Mouse (Mus musculus): Measurements from ENCODE around the gene Fkbp6. TPM values are rescaled to one million over a fixed set of nuclear protein-coding genes. Genes with fewer than 3 reads are reported as not detected.
A peak's percentile ranks its signal among the peaks of the same experiment; 100 is the strongest.

Fkbp6 gene
- polyA plus RNA-seq, 1 experiment from 2014 or later: not detected

DNA sequence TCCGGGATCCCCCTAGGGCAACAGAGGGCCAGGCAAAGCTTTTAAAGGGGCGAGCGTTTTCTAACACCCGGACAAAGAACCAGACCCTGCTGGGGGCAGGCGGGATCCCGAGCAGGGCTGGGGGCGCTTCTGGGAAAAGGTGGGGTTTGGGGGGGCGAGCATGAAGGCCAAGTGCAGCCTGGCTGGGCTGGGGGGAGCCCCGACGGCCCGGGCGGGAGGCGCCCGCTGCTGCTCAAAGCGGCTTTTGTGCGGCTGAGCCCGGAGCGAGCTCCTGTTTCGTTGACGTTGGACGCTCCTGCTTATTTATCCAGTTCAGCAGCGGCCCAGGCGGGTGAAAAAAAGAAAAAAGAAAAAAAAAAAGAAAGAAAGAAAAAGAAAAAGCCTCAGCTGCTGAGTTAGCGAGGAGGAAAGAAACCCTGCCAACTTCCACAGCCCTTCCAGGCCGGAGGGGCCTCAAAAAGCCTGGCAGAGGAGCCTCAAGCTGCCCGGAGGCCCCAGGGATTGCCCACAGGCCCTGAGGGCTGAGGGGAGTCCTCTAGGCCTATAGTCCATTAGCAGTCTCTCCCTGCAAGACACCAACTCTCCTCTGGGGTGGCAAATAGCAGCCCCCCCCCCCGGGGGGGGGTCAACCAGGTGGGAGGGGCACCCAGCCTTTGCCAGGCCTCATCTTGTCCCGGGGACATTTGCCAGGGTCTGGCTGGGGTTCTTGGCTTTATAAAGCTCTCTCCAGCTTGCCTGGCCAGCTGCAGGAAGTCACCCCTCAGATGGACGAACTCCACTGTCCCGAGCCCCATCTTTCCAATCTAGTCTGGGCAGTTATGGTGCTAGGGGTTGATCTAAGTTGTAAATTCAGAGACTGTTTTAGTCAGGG, 91.3 kb downstream of the Fkbp6 start:
- TF ChIP-seq CTCF (IDR thresholded peaks at IDR 0.05; ENCODE audit: low read depth): no peak
- H3K9ac ChIP-seq (ENCODE audit: low read depth, low read length): peak overlapping the region; percentile 61
- 25% methylated on average over 29 of the region's 30 CpGs for WGBS
- no peaks in the 10 kb centered on the region for H3K9me3 ChIP-seq (replicated peaks; ENCODE audit: low read length)
- peak overlapping the region; percentile 55 for H3K4me2 ChIP-seq (ENCODE audit: low read length)
- no peaks in the 10 kb centered on the region for H3K36me3 ChIP-seq (ENCODE audit: insufficient read depth, low read length)
- H3K4me1 ChIP-seq (replicated peaks; ENCODE audit: insufficient read depth, low read length): peaks cover under 1% of the 10 kb centered on the region; the same call in 1 of the 2 replicates
- peak overlapping the region; percentile 57; the same call in 1 of the 2 replicates for H3K27ac ChIP-seq
- no peak for ATAC-seq (replicated peaks; ENCODE audit: low FRiP score, low read depth)
- DNase-seq (ENCODE audit: low spot score): peak; percentile 36
- H3K27me3 ChIP-seq (ENCODE audit: insufficient read depth, low read length): no peaks in the 10 kb centered on the region
- H3K4me3 ChIP-seq (replicated peaks; ENCODE audit: low read depth, low read length): peak overlapping the region; percentile 26

DNA sequence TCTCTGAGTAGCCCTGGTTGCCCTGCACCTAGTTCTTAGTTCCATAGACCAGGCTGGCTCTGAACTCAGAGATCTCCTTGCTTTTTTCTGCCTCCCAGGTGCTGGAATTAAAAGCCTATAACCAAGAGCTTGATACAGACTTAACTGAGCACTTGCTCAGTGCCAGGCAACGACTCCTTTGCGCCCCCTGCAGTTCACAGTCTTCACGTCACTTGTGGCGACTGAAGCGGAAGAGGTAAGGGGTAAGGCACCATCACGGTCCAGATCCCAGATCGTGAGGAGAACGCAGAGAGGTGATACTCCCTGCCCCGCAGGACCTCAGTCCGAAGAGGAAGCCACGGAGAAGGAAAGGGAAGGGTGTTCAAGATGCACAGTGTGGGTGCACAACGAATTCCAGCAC, 92.3 kb downstream of the Fkbp6 start:
- ATAC-seq (replicated peaks; ENCODE audit: low FRiP score, low read depth) (no peak), DNase-seq (ENCODE audit: low spot score) (no peak)
- no peak overlapping the region for H3K4me3 ChIP-seq (replicated peaks; ENCODE audit: low read depth, low read length)
- H3K27me3 ChIP-seq (ENCODE audit: insufficient read depth, low read length): no peaks in the 10 kb centered on the region
- H3K9me3 ChIP-seq (replicated peaks; ENCODE audit: low read length): no peaks in the 10 kb centered on the region
- H3K36me3 ChIP-seq (ENCODE audit: insufficient read depth, low read length): no peaks in the 10 kb centered on the region
- no peaks in the 10 kb centered on the region for H3K4me1 ChIP-seq (replicated peaks; ENCODE audit: insufficient read depth, low read length)
- H3K4me2 ChIP-seq (ENCODE audit: low read length): no peak overlapping the region
- no peak overlapping the region for H3K27ac ChIP-seq
- TF ChIP-seq CTCF (IDR thresholded peaks at IDR 0.05; ENCODE audit: low read depth): peak; percentile 20; the same call in 1 of the 2 replicates
- H3K9ac ChIP-seq (ENCODE audit: low read depth, low read length): no peak overlapping the region
- WGBS: 86% methylated on average over 12 of the region's 12 CpGs

DNA sequence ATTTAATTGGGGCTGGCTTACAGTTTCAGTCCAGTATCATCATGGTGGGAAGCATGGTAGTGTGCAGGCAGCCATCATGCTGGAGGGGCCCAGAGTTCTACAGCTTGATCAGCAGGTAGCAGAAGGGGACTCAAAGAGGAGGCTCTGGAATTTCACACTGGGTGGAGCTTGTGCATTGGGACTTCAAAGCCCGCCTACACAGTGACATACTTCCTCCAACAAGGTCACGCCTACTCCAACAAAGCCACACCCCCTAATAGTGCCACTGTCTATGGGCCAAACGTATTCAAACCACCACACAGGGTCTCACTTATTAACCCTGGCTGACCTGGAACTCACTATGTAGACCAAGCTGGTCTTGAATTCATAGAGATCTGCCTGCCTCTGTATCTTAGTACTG, 93.7 kb downstream of the Fkbp6 start:
- Histone ChIP-seq H3K36me3 (ENCODE audit: insufficient read depth, low read length) (no peaks in the 10 kb centered on the region), H3K9ac (ENCODE audit: low read depth, low read length) (no peak overlapping the region), H3K9me3 (replicated peaks; ENCODE audit: low read length) (no peaks in the 10 kb centered on the region), H3K27me3 (ENCODE audit: insufficient read depth, low read length) (no peaks in the 10 kb centered on the region), H3K4me1 (replicated peaks; ENCODE audit: insufficient read depth, low read length) (no peaks in the 10 kb centered on the region), H3K27ac (no peak overlapping the region), H3K4me3 (replicated peaks; ENCODE audit: low read depth, low read length) (no peak overlapping the region), H3K4me2 (ENCODE audit: low read length) (no peak overlapping the region)
- no peak for TF ChIP-seq CTCF (IDR thresholded peaks at IDR 0.05; ENCODE audit: low read depth)
- DNase-seq (ENCODE audit: low spot score) (no peak), ATAC-seq (replicated peaks; ENCODE audit: low FRiP score, low read depth) (no peak)
- WGBS: 87% methylated on average over 3 of the region's 3 CpGs

DNA sequence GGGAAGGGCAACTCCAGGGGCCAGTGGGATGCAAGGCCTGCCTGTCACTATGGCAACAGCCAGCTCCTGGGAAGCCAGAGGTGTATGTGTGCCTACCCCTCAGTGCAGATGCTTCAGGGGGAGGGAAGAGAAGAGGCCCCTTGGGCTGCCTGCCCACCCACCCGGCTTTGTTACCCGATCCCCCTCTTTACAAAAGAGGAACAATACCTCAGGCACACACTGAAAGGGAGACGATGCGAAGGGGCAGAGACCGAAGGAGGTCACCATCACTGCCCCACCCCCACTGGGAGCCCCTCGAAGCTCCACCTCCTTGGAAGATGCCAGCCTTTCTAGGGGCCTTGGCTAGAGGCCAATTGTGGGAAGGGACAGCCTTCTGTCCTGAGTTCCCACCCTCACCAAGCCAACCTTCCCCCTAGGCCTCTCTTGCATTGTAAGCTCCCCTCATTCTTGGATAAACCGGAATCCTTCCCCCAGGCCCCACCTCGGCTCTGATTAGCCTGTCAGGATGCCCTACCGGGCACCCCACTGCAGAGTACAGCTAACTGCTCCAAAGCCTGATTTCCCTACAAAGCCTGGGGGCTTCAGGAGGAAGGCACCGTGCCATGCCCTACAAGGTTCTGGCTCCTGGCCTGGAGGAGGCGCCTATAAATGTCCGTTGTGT, 96.0 kb downstream of the Fkbp6 start:
- H3K27me3 ChIP-seq (ENCODE audit: insufficient read depth, low read length): 0 out of 2 replicates have a peak, but pooled peaks cover 8% of the 10 kb centered on the region
- H3K4me1 ChIP-seq (replicated peaks; ENCODE audit: insufficient read depth, low read length): peaks cover 6% of the 10 kb centered on the region; the same call in 1 of the 2 replicates
- DNase-seq (ENCODE audit: low spot score) (no peak), ATAC-seq (replicated peaks; ENCODE audit: low FRiP score, low read depth) (no peak)
- H3K36me3 ChIP-seq (ENCODE audit: insufficient read depth, low read length): no peaks in the 10 kb centered on the region
- no peak overlapping the region for H3K4me2 ChIP-seq (ENCODE audit: low read length)
- H3K27ac ChIP-seq: no peak overlapping the region
- TF ChIP-seq CTCF (IDR thresholded peaks at IDR 0.05; ENCODE audit: low read depth): no peak
- H3K9ac ChIP-seq (ENCODE audit: low read depth, low read length): no peak overlapping the region
- H3K9me3 ChIP-seq (replicated peaks; ENCODE audit: low read length): no peaks in the 10 kb centered on the region
- H3K4me3 ChIP-seq (replicated peaks; ENCODE audit: low read depth, low read length): no peak overlapping the region
- WGBS: 11% methylated on average over 12 of the region's 12 CpGs

DNA sequence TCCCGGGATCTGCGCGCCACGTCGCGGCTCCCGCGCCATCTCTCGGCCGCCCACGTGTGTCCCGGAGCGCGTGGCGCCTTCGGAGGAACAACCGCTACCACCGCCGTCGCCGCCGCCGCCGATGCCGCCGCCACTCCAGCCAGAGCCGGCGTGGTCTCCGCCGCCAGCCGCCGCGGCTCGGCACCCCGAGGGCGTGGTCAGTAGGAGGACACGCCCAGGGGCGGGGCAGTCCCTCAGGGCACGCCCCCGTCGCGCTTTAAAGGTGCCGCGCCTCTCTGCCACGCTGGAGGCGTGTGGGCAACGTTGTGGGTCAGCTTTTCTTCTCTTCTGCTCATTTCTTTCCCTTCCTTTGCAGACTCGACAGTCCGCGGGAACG, 98.8 kb downstream of the Fkbp6 start, which contains the start of gene Fzd9:
TSS of gene Fzd9 (minus strand) at position 152 of the 376 bp plus-strand sequence.
- WGBS: under 1% methylated on average over 50 of the region's 51 CpGs
- Histone ChIP-seq H3K9me3 (replicated peaks; ENCODE audit: low read length) (no peaks in the 10 kb centered on the region), H3K27me3 (ENCODE audit: insufficient read depth, low read length) (0 out of 2 replicates have a peak, but pooled peaks cover 8% of the 10 kb centered on the region), H3K4me3 (replicated peaks; ENCODE audit: low read depth, low read length) (peak within 1 kb of the TSS; percentile 46), H3K27ac (no peak within 1 kb of the TSS), H3K4me1 (replicated peaks; ENCODE audit: insufficient read depth, low read length) (peaks cover 6% of the 10 kb centered on the region; the same call in 1 of the 2 replicates), H3K36me3 (ENCODE audit: insufficient read depth, low read length) (peaks cover 5% of the 10 kb centered on the region; the same call in 1 of the 2 replicates), H3K4me2 (ENCODE audit: low read length) (peak within 1 kb of the TSS; percentile 91), H3K9ac (ENCODE audit: low read depth, low read length) (peak within 1 kb of the TSS; percentile 32; the same call in 1 of the 2 replicates)
- TF ChIP-seq CTCF (IDR thresholded peaks at IDR 0.05; ENCODE audit: low read depth): no peak
- peak; percentile 83 for DNase-seq (ENCODE audit: low spot score)
- ATAC-seq (replicated peaks; ENCODE audit: low FRiP score, low read depth): peak; percentile 82
